Mouse (Mus musculus) kidney, postnatal 4 days (tissue): Measurements from ENCODE around the gene Gon7.

Source experiments
- DNase-seq, 2 experiments: peaks; one replicate each; pipeline ENCODE4 v3.0.0; 2021; ENCODE audit warnings: mixed read lengths in 2 of 2

The Gon7 gene

DNA sequence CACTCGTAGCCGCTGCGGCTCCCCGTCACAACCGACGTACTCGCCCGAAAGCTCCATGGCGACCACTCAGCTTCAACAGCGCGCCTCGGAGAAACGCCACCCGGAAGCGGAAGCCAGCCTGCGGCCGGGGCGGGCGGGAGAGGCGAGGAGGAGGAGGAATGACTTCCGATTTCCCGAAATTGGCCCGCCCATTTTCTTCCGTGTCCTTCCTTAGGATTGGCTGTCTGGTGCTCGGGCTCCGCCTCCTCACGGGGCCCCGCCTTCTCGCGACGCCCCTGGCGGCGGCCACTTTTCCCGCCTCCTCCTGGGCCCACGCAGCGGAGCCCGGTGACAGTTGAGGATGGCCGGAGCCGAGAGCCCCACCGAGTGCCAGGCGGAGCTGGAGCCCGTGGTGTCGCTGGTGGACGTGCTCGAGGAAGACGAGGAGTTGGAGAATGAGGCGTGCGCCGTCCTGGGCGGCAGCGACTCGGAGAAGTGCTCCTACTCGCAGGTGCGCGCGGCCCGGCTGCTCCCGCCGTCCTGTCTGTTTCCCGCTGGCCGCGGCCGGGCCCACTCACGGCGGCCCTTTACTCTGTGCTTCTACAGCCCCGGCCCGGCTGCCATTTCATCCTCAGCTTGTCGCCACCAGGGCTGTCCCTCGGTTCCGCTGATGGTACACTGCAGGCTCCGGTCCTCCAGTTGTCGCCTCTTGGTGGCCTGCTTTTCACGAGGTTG is at the start of gene Gon7, which contains the start of the genes Gm28051 and Ubr7:
Gene Gon7 (minus strand): TSS at position 115 of the 714 bp plus-strand sequence.
Gene Gm28051 (minus strand): TSS at position 77 of the 714 bp plus-strand sequence.
Gene Ubr7 (plus strand): TSS at position 279 of the 714 bp plus-strand sequence.
- DNase-seq, result peak; percentile 96 to 98

DNA sequence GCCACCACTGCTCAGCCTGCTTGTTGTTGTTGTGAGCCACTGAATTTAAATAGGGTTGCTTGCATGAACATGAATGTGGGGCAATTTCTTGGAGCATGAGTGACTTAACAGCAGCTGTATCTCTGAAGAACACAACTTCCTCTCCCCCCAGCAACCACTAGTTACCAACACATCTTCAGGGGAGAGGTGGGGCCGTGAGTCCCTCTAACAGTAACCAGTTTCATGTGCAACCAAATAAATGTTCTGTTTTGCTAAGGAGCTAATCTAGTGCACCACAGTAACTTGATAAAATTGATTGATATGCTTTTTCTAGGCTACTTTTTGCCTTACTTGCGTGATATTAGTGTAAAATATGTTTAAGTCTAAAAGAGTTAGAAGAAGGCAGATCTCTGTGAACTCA is 41.9 kb upstream of the Gon7 start:
- no peak for DNase-seq

DNA sequence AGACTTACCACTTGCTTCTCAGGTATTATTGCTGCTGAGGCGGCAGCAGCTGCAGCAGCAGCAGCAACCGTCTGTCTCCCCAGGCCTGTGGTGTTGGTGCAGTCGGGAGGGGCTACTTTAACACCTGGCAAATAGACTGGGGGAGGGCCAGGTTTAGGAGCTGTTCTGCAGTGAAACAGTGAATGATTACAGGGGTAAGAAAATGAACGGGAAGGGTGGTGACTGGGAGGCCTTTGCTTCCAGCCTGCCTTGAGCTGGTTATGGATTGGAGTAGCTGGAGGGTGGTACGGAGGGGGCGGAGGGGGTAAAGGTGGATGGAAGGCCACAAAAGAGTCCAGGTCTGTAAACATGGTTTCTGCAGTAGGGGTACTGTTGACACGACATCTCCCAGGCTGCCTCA is 30.3 kb upstream of the Gon7 start:
- DNase-seq, result no peak

DNA sequence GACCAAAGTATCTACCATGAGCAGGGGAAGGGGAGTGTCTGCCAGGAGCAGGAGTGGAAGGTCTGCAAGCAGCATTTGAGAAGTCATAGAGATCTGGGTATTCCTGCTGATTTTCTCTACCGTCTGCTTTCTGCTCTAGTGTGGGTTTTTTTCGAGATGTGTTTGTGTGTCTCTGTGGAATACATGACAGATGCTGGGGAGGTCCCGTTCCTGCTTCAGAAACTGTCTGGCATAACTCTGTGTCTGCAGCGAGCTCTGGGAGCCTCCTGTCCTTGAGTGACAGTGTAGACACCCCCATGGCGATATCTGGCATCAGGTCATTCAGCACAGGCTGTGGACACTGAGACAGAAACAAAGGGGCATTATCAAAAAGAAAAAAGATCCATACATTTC is 28.0 kb upstream of the Gon7 start:
- DNase-seq, result no peak

DNA sequence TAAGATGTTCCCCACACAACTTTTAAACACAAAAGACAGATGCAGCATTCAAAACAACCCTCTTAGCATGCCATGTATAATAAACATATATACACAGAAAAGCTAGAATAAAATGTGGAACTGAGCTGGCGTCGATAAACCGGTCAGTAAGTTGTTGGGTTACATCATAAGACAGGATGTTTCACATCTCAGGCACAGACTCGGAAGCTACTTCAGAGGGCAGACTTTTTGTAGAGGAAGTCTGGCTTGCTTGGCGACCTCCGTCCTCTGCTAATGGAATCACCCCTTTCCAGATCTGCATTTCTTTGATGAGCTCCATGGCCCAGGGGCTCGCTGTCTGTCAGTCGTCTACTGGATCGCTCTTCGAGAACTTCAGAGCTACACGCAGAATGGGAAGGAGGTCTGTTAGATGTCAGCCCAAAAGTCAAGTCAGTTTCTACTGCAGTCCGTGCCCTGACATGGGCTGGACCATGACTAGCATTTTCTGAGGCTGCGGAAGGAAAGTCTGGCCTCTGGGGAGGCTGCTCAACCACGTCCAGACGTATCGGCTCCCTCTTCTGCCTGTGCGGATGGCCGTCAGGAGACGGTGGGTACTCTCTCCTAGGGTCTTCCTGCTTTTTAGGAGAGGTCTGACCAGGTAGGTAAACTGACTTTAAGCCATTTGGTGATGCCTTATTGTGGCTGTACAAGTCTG is 27.4 kb upstream of the Gon7 start:
- no peak for DNase-seq

DNA sequence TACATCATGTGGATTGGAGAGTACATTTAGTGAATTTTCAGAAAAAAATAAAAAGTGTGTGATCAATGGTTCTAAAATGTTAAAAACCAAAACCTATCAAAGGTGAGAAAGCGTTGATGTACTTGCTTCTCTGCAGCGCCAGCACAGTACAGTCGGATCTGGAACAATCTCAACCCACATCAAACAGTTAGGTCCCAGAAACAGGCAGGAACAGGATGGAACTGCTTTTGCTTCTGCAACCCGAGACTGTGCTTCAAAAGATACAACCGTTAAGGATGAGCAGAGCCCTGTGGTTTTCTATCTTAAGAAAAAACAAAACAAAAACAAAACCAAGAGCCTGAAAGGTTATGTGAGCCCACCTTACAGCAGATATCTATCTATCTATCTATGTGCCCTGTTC is 25.2 kb upstream of the Gon7 start:
- no peak for DNase-seq

DNA sequence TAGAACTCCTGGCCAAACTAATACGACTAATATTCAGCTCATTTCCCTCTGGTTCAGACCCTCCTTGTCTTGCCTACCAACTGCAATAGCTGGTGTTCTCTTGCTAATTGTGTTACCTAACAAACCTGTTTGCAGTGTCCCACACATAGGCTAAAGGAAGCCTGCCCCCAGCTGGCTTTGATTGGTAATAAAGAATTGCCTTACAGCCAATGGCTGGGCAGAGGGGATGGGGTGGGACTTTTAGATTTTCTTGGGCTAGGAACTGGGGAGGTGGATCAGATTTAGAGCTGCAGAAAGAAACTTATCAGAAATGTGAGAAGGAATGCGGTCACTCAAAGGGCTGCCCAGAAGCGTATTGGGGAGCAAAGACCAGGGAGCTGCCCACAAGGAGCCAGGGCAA is 21.8 kb upstream of the Gon7 start:
- peak; percentile 36 to 44 for DNase-seq

DNA sequence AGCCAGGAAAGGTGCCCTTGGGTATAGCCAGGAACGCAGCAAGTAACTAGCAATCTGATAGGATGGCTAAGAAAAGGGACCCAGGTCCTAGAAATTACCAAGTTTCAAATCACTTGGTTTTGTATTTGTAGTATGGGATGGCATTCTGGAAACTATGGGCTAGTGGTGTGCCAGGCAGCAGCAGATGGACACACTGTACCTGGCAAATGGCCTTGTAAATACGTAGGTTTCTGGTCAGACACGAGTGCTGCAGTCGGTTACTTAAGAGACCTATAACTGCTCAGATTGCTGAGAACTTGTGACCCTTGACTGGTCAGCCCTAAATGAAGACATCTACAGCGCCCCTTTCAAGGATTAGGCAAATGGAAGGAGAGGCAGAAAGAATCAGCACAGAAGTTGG is 20.5 kb upstream of the Gon7 start:
- DNase-seq, result no peak

DNA sequence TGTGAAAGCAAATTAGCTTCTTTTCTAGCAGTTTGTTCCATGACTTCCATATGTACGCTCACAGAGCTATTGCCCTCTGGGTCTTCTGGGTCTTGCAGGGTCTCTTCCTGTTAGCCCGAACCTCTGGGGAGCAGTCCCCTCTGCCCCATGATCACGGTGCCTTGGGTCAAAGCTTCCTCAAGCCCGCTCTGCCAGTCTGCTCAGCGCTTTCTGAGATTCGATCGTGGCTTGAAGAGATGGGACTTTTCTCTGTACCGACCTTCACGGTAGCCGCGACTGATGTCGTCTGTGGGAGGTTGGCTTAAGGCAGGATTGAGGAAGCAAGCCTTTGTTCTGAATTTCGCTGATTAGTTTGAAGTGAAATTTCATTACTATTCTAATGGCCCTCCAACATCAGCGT is 18.4 kb upstream of the Gon7 start:
- no peak for DNase-seq

DNA sequence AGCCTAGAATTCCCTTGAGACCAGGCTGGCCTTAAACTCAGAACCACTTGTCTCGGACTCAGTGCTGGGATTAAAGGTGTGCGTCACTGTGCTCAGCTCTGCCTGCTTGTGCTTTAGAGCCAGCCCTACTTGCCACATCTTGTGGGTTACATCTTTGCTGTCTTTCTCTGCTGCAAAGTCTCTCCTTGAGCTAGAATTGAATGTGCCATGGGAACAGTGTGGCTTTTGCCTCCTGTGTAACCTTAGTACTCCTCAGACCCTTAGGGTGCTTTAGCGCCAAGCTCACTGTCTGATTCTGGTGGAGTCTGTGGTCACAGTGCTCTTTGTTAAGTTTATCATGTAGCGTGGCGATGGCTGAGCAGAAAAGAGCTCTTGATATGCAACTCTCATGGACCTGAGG is 15.1 kb upstream of the Gon7 start:
- DNase-seq, result no peak

DNA sequence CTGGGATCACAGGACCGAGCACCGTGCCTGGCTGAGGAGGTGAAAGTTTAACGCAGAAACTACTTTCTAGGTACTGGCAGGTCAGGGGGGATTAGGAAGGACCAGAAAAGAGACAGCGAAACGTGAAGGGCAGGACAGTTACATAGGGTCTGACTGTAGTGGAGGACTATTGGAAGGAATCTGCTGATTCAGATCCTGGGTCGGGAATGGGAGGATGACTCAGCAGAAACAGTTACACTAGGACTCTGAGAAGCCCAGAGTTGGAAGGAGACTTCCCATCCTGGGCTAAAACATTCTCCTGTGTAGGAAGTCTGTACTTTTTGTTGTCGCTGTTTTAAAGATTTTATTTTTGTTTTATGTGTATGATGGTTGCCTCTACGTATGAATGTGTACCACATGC is 14.0 kb upstream of the Gon7 start:
- DNase-seq, result no peak

DNA sequence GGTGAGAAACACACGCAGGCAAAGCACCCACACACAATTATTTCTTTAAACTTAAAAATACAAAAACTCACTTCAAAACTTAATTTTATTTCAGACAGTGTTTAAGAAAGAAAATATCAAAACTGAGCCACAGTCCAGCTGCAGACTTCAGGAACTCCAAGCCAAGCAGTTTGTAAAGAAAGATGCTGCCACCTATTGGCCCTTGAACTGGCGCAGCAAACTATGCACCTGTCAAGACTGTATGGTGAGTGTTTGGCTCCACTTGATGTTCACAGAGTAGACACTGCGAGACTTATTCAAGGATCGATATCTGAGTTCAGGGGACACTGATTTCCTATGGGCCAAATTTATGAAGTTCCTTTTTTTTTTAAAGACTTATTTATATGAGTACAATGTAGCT is 11.4 kb upstream of the Gon7 start:
- no peak for DNase-seq

DNA sequence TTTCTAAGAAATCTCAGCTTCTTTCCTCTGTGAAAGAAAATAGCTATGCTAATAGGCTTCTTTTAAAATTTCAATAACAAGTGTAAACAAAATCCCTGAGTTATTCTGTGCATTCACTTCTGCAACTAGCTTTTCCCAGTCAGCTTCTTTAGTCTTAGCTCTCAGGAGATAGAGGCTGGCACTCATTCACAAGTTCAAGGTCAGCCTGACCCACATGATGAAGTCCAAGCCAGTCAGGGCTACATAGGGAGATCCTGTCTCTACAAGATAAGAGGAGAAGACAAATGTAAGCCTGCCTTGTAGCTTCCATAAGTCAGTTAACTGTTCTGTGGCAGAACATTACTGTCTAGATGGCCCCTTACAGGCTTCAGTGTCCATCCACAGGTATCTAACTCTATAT is 6.1 kb upstream of the Gon7 start:
- no peak for DNase-seq

DNA sequence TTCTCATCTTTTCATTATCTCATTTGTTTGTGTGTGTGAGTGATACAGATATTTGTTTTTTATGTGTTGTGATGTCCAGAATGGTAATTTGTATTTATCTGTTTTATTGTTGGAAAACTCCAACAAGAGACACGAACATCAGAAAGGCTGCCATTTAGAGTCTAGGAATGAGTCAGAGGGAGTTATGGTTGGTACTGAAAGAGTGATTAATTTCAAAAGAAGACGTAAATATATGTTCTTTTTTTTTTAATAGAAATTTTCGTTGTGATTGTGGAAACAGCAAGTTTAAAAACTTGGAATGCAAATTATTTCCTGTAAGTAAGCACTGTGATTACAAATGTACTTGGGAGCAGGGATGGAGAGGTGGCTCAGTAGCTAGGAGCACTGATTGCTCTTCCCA is 4.1 kb upstream of the Gon7 start:
- no peak for DNase-seq

DNA sequence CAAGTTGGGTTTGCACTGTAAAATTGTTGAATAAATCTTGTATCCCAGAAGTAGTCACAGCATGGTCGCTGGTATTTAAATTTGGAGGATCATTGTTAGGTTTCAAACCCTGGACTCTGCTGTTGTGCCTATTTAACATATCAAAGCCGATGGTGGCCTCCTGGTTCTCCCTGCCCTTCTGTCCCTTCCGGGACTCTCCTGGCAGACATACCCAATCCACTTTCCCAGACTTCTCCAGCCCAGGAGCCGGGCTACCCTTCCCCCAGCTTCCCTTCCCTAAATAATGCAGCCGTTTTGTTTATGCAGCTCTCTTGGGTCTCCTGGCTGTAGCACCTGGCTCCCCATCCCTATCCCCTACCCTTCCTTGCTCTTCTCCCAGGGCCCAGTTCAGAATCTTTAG is 1.3 kb upstream of the Gon7 start:
- peak in 1 of 2 experiments; percentile 14 for DNase-seq

DNA sequence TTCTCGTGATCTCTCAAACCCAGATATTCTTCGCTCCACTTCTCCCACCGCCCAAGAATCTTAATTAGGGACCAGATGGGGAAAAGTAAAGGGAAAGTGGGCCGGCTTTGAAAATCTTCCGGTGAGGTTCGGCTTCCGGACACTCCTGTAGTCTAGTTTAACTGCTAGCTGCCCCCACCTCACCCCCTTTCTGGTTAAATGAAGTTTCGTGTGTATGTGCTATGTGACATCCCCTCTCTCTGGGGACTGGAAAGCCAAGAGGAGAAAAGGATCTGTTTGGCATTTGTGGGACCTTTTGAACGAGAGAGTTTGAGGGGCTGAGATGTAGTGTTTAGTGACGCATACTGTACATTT is 777 bp upstream of the Gon7 start, which contains the start of gene Gm20604:
Gene Gm20604 (minus strand): TSS at position 270 of the 354 bp plus-strand sequence.
- no peak for DNase-seq

DNA sequence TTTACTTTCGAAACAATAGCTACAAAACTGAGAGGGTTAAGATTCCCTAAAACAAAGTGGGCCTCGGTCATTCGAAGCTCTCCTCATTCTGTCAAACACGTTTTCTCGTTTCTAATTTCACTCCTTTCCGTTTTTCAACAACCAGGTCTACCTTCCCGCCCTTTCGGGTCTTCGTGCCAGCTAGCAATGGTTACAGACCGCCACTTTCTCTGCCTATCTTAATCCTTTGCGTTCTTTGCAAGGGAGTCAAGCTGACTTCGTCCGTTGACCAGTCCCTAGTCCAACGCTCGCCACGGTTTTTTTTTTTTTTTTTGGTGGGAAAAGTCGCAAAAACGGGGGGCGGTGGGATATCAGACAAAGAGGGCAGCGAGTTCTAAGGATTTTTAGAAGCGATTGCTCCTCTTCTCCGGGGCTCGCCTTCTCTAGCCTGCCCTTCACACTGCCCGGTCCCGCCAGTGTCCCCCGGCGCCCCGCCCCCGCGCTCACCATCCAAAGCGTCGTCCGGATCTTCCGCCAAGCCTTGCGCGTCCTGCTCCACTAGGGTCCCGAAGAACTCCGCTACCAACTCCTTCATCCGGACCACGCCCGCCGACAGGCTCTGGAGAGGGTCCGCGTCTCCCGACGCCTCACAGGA is 431 bp downstream of the Gon7 start:
- DNase-seq, result peak in 1 of 2 experiments; percentile 89

DNA sequence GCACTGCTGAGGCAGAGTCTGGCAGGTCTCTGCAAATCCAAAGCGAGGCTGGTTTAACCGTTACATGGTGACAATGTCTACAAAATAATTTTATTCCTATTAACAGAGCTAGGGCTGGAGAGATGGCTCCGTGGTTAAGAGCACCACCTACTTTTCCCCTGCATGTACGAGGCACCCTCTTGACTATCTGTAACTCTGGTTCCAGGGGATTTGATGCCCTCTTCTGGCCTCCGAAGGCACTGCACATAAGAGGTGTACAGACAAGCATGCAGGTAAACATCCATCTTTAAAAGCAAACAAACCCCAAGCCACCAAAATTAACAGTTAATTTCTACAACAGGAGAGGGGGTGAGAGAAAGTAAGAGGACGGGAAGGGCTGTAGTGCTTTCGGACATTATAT is 1.3 kb downstream of the Gon7 start:
- peak; percentile 61 to 67 for DNase-seq

DNA sequence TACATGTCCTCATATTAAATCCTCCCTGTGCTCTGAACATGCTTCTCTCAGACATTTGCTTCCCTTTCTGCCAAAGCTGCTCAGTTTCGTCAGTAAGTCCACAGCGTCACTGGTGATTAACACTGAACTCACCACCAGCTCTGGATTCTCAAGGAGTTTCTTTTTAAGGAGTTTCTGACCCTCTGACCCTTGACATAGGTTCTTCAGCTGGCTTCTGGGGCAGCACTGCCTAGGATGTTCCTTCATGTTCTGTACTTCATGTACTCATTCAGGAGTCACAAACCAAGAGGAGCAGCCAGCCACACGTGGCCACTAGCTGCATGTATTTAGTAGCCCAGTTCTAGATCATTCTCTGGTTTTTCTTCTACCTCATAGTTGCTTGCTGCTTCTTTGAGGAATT is 9.3 kb downstream of the Gon7 start:
- no peak for DNase-seq

DNA sequence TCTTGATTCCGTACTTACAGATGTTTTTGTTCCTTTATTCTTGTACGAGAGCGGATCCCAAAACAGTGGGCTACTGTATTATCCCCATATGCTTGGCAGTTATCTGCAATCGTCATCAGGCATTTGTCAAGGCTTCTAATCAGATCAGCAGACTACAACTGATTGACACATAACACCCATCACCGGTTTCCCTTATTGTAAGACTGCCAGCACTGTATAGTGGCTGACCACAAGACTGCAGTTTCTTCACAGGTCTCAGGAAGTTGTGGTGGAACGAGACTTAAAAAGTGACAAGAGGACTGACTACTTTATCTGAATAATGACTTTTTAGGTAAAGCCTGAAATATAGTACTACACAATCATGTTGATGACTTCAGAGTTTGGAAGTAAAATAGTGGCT is 12.8 kb downstream of the Gon7 start:
- DNase-seq, result no peak

DNA sequence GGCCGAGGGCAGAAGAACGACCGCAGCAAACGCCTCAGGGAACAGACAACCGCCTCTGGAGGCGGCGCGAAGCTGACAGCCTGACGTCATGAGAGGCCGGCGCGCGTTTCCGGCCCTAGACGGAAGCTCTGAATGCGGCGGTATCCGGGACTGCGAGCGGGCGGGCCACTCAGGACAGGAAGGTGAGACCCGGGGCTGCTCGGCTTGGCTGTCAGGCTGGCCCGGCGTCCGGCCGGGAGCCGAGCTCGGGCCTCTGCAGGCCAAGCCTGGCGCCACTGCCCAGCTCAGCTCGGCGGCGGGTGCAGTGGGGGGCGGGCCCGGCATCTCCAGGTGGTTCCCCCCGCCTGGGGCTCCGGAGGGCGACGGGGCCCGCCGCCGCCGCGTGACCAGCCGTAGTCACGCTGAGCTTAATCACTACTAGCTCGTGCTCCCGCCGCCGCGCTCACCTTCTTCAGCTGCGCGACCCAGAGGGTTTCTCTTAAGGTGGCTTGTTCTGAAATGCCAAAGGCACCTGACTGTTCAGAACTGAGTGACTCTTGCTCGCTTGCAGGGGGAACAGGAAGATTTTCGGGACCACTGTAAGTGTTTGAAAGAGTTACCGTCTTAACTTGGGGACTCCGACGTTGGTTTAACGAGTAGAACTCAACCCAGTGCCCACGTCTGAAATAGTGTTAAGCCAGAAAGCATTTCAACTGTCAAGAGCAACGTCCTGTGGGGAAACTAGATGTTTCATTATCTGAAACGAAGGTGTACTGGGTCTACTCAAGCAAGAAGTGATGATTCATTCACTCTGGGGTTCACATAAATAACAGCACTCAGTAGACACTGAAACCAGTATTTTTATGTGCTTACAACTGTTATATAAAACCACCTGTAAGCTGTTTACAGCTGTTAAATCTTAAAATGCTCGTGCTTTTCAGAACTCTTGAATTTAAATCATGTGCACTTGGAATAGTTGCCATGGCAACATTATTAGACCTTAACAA is 13.7 kb downstream of the Gon7 start, which contains the start of the genes Moap1 and Tmem251:
Gene Moap1 (minus strand): TSS at position 73 of the 986 bp plus-strand sequence.
Gene Tmem251 (plus strand): TSS at position 174 of the 986 bp plus-strand sequence.
- DNase-seq, result peak; percentile 91 to 94

DNA sequence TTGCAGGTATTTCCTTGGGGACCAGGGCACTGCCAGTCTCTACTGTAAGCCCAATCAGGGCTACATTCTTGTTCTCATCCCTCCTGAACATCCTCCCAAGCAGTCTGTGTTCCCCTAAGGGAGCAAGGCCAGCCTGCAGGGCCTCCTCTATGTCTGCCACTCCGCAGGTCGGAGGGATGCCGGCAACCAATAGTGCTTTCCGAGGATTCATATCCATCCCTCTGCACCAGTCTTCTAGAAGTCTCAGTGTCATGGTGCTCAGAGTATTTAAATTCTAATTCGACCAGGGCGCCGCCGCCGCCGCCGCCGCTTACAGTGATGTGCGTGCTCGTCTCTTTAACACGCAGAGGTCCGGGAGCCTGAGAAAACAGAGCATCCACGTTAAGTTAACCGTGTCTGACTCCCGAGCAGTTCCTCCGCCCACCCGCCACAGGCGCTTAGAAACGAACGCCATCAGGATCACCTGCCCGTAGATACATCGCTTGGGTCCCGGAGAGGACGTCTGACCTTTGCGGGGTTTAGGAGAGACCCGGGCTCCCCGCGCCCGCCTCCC is 14.5 kb downstream of the Gon7 start:
- DNase-seq, result no peak
